Mouse (Mus musculus): Measurements from ENCODE around the gene Dok7.

Gene Dok7

GRCm38 (mm10) chr5:35117633-35118032 lies 61.1 kb downstream of the Dok7 start:
- no peak for DNase-seq (ENCODE audit: low read depth, low spot score)

GRCm38 (mm10) chr5:35118418-35118817 lies 61.9 kb downstream of the Dok7 start:
- peak; percentile 20 for DNase-seq (ENCODE audit: low read depth, low spot score)

- no peak for DNase-seq (ENCODE audit: low read depth, low spot score)
These were observed 63.5 kb downstream of the Dok7 start for GRCm38 (mm10) chr5:35120024-35120423.

- no peak for DNase-seq (ENCODE audit: low read depth, low spot score)
These were observed 72.6 kb downstream of the Dok7 start for GRCm38 (mm10) chr5:35129208-35129607.

GRCm38 (mm10) chr5:35129767-35130191 lies 73.2 kb downstream of the Dok7 start:
- no peak for DNase-seq (ENCODE audit: low read depth, low spot score)

GRCm38 (mm10) chr5:35131237-35131636 lies 74.7 kb downstream of the Dok7 start:
- DNase-seq (ENCODE audit: low read depth, low spot score) = no peak

GRCm38 (mm10) chr5:35131773-35132172 lies 75.2 kb downstream of the Dok7 start:
- DNase-seq (ENCODE audit: low read depth, low spot score) = peak; percentile 84

GRCm38 (mm10) chr5:35132278-35132980 lies 75.9 kb downstream of the Dok7 start:
- DNase-seq (ENCODE audit: low read depth, low spot score) = no peak

- DNase-seq (ENCODE audit: low read depth, low spot score) = no peak
These were observed 76.9 kb downstream of the Dok7 start for GRCm38 (mm10) chr5:35133468-35133867.

- DNase-seq (ENCODE audit: low read depth, low spot score) = no peak
These were observed 77.7 kb downstream of the Dok7 start for GRCm38 (mm10) chr5:35134286-35134685.

GRCm38 (mm10) chr5:35135903-35136302 lies 79.3 kb downstream of the Dok7 start:
- DNase-seq (ENCODE audit: low read depth, low spot score) = no peak

Data from 3T3-L1 (cell line).